Mouse (Mus musculus) sigmoid colon, adult 10 weeks (tissue): Measurements from ENCODE around the gene Kyat1. TPM values are rescaled to one million over a fixed set of nuclear protein-coding genes. Genes with fewer than 3 reads are reported as not detected.

Experiments
- polyA plus RNA-seq: library from polyadenylated mRNA; stranded (reverse); fragments of 350-450 nt; fragmentation: Illumina TruSeq; extraction: RNeasy Lipid Tissue Mini Kit (QIAGEN cat#74804); gene quantifications from one replicate; pipeline ENCODE4 v1.2.3, GENCODE M21; 2014; ENCODE audit warnings: low read depth, low replicate concordance

Kyat1 gene
- polyA plus RNA-seq = 3.4 TPM

DNA sequence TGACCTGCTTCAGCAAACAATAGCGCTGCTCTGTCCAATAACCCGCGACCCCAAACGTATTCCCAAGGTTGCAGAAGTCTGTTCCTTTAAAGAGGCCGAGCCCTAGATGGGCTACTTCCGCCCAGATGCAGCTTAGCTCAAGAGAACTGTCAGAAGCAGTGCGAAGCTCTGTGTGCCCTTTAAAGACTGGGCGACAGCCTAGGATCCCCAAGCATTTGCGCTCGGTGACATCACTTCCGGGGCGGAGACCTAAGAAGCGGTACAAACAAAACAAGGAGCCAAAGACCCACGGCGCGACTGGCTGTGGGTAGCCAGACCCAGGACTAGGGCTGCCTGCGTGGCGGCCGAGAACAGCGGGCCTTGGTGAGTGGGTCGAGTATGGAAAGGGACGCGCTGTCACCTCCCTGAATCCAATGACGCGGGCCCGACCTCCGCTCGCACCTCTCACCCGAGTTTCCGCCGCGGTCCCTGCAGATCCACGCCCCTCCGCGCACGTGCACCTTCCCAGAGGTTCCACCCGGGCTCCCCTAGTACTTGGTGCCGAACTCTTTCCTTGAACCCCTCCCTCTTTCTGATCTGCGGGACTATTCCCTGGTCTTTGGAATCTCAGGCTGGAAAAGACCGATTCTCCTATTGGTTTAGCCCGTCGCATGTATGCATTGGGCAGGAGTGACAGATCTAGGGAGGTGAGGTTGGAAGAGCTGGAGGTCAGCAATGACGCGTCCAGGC lies at the start of gene Kyat1:
Gene Kyat1, minus strand, starts transcription at position 219 of the 729 bp plus-strand sequence.

DNA sequence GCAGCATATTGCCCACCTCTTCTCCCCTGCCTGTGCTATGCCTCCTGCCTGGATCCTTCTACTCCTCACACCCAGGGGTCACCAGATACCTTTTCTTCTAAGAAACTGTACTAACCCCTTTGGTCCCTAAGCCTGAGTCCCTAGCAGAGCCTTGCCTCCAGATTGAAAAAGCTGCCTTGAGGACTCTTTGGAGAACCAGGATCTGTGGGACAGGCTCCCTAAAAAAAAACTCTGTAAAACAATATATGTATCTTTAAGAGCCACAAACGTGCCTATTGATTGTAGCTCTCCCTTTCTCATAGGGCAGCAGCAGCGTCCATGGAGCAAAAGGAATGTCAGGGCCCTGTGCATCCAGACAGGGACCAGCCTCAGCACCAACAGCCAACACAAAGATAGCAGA lies 34.6 kb upstream of the Kyat1 start, which contains the start of gene Gm28035:
Gene Gm28035, plus strand, starts transcription at position 301 of the 400 bp plus-strand sequence.

DNA sequence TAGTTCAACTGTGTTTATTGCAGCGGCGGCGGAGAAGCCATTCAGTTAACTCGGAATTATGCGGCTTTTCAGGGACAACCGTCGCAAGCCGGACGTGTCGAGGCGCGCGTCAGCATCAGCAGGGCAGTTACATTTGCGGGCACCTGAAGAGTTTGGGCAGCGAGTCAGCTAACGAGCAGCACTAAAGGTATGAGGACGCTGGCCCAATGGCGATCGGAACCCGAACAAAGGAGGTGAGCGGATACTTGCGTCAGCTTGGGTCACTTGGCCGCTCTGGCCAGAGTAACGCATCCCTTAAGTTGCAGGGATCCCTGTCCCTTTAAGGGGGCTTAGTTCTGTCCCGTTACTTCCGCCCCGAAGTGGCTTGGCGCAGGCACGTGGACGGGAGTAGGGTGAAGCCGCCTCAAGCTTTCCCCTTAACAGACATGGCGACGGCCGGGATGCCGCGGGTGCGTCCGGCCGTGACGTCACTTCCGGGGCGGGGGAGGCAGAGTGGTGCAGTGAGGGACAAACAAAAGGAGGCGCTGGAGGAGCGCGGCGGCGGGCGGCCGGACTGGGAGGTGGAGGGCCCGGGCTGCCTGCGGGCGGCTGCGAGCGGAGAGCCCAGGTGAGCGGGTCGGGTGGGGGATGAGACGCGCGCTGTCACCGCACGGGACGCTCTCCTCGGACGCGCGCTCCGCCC lies 31.7 kb upstream of the Kyat1 start, which contains the start of gene Lrrc8a:
Gene Lrrc8a, plus strand, starts transcription at position 517 of the 682 bp plus-strand sequence.

DNA sequence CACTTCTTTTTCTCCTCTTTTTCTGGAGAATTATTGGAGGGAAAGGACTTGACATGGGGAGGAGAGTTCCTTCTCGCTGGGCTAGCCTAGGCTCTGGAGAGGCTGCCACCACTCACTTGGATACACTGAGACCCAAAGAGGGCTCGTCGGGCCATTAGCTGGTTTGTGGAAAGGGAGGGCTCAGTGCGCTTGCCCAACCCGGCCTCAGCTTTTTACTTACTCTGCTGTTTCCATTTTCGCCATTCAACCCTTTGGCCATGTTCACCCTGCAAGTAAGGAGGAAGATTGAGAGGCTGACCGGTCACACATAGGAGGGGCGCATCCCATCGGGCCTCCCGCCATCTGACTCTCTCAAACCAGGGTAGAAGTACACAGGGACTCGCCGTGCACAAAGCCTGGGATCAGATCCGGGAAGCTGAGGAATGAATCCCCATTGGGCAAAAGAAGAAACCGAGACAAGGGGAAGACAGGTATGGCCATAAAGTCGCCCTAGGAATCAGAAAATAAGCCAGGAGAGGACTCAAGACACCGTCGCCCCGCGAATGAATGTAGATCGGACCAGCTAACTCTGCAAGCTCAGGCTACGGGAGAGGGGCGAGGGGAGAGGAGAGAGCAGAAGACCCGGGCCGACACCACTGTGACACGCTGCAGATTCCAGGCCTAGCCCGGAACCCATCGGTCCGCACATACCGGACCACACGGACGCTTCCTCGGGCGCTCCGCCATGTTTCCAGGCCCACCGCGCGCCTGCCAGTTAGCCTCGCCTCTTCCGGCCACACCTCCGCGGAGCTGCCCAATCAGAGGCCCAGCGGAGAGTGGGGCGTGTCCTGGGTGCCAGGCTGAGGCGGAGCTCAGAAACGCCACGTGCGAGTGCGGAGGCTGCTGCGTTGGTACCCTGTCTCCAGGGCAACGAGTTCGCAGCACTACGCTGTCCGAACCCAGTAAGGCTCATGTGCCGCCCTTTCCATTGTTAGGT lies 27.7 kb downstream of the Kyat1 start, which contains the start of gene Spout1:
Gene Spout1, minus strand, starts transcription at position 760 of the 976 bp plus-strand sequence.

DNA sequence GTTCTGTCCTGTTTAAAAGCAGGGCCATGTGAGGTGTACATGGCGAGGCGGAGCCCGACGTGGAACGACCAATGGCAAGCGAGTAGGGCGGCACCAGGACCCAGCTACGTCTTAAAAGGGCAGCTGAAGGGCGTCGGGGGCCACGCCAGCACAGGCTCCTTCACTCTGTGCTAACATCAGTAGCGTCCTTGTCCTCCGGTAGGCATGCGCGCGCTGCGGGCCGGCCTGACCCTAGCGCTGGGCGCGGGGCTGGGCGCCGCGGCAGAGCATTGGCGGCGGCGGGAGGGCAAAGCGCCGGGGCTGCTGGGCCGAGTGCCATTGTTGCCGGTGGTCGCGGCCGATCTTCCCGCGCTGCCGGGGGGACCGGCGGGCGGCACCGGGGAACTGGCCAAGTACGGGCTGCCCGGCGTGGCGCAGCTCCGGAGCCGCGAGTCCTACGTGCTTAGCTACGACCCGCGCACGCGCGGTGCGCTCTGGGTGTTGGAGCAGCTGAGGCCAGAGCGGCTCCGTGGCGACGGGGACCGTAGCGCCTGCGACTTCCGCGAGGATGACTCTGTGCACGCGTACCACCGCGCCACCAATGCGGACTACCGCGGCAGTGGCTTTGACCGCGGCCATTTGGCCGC lies 34.2 kb downstream of the Kyat1 start, which contains the start of gene Endog:
Gene Endog, plus strand, starts transcription at position 123 of the 626 bp plus-strand sequence.

Other genes starting within 250 kb of the Kyat1 start
- gene Sptan1, start 240.3 kb downstream of the Kyat1 start, polyA plus RNA-seq = 48.6 TPM
- not detected for gene Wdr34, start 157.0 kb downstream of the Kyat1 start, polyA plus RNA-seq
- gene Set, start 148.5 kb downstream of the Kyat1 start, polyA plus RNA-seq = 311 TPM
- gene Pkn3, start 128.2 kb downstream of the Kyat1 start, polyA plus RNA-seq = 0.22 TPM
- gene Zdhhc12, start 112.2 kb downstream of the Kyat1 start, polyA plus RNA-seq = 2.1 TPM
- 5.2 TPM for gene Zer1, start 81.3 kb downstream of the Kyat1 start, polyA plus RNA-seq
- gene Tbc1d13, start 72.1 kb downstream of the Kyat1 start, polyA plus RNA-seq = 19.5 TPM
- gene Endog, start 34.4 kb downstream of the Kyat1 start, polyA plus RNA-seq = not detected
- gene Spout1, start 27.4 kb downstream of the Kyat1 start, polyA plus RNA-seq = 0.54 TPM
- 2.9 TPM for gene Lrrc8a, start 31.9 kb upstream of the Kyat1 start, polyA plus RNA-seq
- 0.09 TPM for gene Gm28035, start 34.7 kb upstream of the Kyat1 start, polyA plus RNA-seq
- gene Phyhd1, start 60.4 kb upstream of the Kyat1 start, polyA plus RNA-seq = 2.7 TPM
- 4.4 TPM for gene Gm28038, start 75.2 kb upstream of the Kyat1 start, polyA plus RNA-seq
- 6.0 TPM for gene Dolk, start 80.5 kb upstream of the Kyat1 start, polyA plus RNA-seq
- 9.2 TPM for gene Nup188, start 80.5 kb upstream of the Kyat1 start, polyA plus RNA-seq
- gene Sh3glb2, start 153.5 kb upstream of the Kyat1 start, polyA plus RNA-seq = 1.7 TPM
- gene Miga2, start 158.4 kb upstream of the Kyat1 start, polyA plus RNA-seq = 1.1 TPM
- gene Dolpp1, start 186.4 kb upstream of the Kyat1 start, polyA plus RNA-seq = 3.6 TPM
- gene Crat, start 210.0 kb upstream of the Kyat1 start, polyA plus RNA-seq = 4.5 TPM
- gene Ptpa, start 210.2 kb upstream of the Kyat1 start, polyA plus RNA-seq = 3.3 TPM